Mouse (Mus musculus): ENCODE data around the gene Clec4d.
"Not testable (repeated sequence)": the region's sequence is repeated elsewhere in the genome, so short reads cannot be mapped to it uniquely, and the experiment has no call there.

The Clec4d gene

DNA sequence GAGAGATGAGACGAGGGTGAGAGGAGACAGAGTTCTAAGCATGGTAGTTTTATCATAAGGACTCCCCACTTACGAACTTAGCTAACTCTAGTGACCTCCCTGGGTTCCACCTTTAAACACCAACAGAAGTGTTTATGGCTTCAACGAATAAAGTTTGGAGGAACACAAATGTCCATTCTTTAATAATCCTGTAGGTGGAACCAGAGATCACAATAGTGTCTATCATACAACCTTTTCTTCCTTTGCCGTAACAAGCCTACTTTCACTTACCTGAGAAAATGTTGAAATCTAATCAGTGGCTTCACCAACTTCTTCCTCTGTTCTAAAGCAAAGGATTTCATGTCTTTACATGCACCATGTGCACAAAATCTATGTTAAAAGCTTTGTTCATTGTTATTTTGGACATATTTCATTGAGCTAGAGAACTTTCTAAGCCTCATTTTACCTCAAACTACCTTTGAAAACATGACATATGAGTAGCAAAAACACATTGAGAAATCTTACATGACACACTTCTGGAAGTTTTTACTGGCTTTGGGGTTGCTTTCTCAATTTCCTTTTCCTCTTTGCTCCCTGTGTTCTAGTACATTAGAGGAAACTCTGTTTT lies at the start of gene Clec4d:
TSS of gene Clec4d (plus strand) at position 557 of the 607 bp plus-strand sequence.
- DNase-seq = no peak

GRCm38 (mm10) chr6:123227519-123228166 lies 34.3 kb upstream of the Clec4d start:
- no peak for DNase-seq

DNA sequence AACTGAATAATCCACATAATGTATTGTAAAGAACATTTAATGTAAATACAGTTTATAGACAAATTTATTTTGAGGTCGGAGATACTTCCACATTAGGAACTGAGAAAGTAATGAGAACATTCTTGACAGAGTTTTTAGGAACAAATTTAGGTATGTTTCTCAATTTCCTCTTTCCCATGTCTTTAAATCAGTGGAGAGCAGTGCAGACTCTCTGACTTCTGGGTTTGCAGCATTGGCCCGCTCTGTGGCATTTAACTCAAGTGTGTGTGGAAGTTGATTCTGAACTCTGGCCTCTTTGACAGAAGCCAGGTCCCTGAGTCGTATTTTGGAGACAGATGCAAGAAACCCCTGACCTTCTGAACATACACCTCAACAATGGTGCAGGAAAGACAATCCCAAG lies 32.3 kb upstream of the Clec4d start, which contains the start of gene Clec4n:
TSS of gene Clec4n (plus strand) at position 200 of the 400 bp plus-strand sequence.
- no peak for DNase-seq

DNA sequence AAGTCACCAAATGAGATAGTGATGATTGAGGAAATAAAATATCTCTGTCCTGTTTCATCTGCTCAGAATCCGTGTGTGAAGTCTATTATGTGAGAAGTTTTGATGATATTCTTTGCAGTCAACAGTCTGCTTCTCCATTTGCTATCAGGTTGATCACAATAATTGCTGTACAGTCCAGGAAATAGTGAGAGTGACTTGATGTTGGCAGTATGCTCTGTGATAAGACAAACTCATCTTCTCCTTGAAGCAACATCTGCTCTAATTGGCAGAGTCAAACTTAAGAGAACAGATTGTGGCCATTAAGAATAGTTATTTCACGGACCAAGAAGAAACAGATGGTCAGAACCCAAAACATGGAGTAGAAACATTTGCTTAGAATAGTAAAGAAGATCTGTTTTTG lies 30.8 kb upstream of the Clec4d start:
- DNase-seq = no peak

GRCm38 (mm10) chr6:123237582-123237981 lies 24.3 kb upstream of the Clec4d start:
- DNase-seq = no peak

- no peak for DNase-seq
Observed at GRCm38 (mm10) chr6:123244201-123244600, 17.7 kb upstream of the Clec4d start.

DNA sequence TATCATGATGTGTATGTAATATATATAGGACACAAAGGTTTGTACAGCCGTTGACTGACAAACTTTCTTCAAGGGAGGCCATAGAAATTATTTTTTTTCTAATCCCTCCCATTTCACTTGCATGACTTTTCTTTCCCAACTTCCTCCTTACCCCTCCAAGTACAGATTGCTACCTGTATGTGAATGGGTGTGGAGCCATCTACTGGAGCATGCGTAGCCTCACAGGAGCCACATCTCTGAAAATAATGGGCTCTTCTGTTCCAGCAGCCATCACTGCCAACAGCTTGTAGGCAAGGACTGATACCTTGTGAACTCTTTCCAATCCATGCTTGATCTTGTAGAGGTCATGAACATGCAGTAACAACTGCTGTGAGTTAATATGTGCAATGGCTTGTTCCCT lies 13.0 kb upstream of the Clec4d start:
- DNase-seq = not testable (repeated sequence)

GRCm38 (mm10) chr6:123252735-123253134 lies 9.2 kb upstream of the Clec4d start:
- DNase-seq = no peak

GRCm38 (mm10) chr6:123258946-123259345 lies 3.0 kb upstream of the Clec4d start:
- no peak for DNase-seq

DNA sequence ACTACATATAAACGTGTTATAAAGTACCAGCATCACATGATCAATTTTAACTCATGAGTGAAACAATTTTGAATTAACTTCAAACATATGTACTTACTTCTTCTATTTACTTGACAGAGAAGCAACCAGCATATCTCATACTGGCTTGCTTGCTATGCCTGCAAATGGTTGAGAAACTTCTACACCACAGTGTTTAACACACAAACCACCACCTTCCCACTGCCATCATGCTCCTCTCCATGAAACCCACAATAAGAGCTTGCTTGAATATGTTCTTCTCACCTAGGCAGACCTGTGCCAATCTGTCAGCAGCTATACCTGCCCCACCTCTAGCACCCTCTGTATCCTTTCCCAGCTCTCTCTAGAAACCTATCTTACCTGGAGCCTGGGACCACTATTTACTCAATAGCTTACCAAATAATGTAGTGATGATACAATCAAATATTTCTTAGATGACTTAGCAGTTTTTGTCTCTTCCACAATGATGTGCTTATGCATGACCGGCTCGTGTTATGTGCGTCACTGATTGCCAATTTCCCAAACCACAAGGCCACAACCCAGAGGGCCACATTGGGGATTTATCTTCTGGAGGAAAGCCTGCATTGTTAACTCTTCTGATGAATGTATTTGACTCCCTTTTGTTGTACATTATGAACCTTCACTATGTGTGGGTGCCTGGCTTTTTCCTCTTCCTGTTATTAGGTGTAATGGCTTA lies 1.9 kb upstream of the Clec4d start:
- no peak for DNase-seq

GRCm38 (mm10) chr6:123260868-123261267 lies 1.0 kb upstream of the Clec4d start:
- no peak for DNase-seq

DNA sequence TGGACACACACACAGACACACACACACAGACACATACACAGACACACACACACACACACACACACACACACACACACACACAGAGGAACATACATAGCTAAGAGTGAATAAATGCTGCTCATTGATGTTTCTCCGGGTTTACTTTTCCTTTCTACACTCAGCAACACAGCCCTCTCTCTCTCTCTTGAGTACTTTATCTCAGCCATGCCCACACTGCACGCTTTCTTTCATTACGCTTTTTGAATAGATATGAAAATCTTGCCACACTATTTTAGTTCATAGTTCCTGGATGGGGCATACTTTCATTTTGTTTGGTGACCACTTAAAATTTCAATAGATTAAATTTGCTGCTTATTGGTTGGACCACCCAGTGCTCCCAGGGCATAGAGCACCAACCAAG lies 2.3 kb downstream of the Clec4d start:
- no peak for DNase-seq

- no peak for DNase-seq
Observed at GRCm38 (mm10) chr6:123265809-123266208, 3.9 kb downstream of the Clec4d start.

DNA sequence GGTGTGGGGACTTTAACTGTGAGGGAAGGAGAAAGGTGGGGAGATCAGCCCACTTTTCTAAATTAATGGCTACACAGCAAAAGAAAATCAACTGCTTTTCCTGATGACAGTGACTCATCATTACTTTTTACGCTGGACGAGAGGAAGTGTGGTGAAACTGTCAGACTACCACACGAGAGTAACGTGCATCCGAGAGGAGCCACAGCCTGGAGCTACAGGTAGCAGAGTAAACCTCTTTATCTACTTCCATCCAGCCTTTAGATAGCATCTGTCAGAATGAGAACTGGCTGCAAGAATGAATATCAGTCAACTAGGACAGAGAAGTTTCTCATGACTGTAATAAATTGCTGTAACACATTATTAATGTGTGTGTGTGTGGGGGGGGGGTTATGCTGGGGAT lies 5.0 kb downstream of the Clec4d start:
- no peak for DNase-seq

DNA sequence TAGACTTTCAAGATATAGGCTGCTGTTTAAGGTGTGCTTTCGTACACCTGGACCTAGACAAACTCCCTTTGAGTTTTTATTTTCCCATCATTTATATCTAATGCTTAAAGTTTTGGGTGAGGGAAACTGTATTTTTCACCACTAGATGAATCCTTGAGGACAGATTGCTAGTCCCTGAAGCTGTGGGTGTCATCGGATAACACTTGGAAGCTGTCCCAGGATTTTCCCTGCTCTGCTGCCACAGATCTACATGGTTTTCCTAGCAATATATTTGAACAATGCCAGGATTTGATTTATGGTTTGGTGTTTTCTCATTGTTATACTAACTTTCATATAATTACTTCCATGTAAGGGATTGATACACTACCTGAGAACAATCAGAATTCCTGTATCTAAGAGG lies 17.5 kb downstream of the Clec4d start:
- DNase-seq = no peak

DNA sequence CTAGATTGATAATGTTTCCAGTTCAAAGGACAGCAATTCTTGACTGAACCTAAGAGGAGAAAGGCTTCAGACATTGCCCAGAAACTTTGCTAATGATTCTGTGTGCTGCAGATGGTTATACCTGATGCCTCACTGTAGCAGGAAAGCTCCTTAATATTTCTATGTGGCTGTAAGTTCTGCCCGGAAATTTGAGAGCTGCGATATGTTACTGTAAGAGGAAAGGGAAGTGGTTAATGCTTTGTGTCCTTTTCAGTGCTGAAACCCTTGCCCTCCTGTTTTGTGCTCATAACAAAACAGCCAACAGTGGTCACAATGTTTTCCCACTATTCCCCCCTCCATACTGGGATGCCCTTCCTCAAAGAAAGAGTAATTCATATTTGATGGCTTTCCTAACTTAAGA lies 24.4 kb downstream of the Clec4d start:
- DNase-seq = no peak

- DNase-seq = no peak
Observed at GRCm38 (mm10) chr6:123288931-123289330, 27.0 kb downstream of the Clec4d start.

GRCm38 (mm10) chr6:123289753-123290152 lies 27.8 kb downstream of the Clec4d start, which contains the start of gene Clec4e:
TSS of gene Clec4e (minus strand) at chr6:123289870.
- DNase-seq = no peak

DNA sequence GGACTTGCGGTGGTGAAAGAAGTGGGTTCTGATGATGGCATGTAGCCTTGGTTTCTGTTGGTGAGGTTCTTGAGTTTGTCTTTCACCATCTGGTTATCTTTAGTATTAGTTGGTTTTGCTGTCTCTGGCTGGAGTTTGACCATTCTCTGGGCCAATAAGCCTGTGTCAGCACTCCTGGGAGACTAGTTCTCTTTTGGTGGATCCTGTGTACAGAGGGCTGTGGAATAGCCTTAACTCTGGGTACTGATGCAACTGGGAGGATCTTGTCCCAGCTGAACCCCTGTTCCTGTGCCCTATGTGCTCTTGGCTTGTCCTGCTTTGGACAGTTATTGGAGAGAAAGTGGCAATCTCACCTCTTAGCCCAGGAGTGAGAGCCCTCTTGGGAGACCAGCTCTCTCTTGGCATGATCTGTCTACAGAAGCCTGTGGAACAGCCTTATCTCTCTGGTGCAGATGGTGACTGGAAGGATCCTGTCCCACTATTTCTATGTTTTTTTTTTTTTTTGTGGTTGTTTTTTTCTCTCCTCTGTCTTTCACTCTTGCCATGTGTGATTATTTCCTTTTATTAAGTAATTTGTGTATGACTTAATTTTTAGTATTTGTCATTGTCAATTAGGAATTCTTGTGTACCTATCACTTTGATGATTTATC lies 31.0 kb downstream of the Clec4d start:
- DNase-seq = no peak

DNA sequence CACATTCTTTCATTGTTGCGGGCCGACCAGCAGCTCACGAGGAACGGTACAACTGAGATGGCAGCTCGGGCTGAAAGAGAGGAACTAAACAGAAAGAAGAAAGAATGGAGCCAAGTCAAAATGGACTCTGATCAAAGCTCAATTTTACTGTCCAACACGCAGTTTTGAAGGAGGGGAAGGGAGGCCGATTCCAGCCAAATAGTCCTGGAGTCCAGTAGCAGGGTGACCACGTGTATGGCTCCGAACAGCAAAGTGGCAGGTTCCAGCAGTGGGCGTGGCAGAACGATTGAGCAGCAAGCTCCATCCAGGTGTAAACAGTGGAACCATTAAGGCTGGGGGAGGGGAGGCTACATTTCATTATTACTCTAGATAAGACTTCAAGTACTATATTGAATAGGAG lies 31.6 kb downstream of the Clec4d start:
- DNase-seq = not testable (repeated sequence)

DNA sequence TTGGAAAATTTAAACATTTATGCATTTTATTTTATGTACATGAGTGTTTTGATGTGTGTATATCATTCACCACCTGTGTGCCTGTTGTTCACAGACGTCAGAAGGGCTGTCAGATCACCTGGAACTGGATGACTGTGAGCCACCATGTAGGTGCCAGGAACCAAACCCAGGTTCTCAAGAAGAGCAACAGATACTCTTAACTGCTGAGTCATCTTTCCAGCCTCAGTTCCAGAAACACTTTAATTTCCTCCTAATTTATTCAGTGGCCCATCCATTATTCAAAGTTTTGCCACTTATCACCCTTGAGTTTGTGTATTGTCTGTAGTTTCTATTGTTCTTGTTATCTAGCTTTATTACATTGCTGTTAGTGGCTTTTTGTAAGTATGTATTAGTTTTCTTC lies 34.8 kb downstream of the Clec4d start:
- DNase-seq = no peak

DNA sequence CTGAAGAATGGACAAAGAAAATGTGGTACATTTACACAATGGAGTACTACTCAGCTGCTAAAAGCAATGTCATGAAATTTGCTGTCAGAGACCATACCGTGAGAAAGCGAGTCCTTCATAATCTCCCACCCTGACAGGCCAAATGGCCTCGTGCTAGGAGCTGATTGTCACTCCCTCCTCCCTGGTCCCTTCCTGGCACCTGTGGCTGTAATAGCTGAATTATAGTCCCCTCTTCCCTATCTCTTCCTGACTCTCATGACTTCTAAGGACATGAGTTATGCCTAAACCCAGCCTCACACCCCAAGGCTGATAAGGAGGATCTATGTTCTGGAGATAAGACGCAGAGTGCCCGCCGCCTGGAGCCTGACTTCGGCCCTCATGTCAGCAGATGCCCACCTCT lies 44.4 kb downstream of the Clec4d start:
- DNase-seq = not testable (repeated sequence)

DNA sequence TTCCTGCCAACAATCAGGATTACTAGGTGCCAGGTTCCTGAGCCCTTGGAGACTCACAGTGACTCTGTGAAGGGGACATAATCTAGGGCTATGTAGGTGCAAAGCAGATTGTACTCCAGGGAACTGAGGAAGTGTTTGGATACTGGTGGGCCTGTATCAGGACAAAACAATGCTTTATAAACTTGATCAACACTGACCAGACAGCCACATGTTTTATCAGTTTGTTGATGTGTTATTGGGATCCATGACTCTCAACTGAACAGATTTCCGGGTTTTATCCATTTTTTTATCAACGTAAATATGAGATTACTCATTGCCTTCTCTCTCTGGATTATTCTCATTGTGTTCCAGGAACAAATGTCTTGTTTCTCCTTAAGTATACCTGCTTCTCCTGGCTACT lies 46.1 kb downstream of the Clec4d start, which contains the start of gene Vmn2r19:
TSS of gene Vmn2r19 (plus strand) at position 301 of the 400 bp plus-strand sequence.
- DNase-seq = no peak
